ENCODE assay signal across 14 mouse cellular contexts in genomic region chr1:172057491-172057921, GRCm38 (mm10). TPM values are rescaled to one million over a fixed set of nuclear protein-coding genes. Genes with fewer than 3 reads are reported as not detected.
A peak's percentile ranks its signal among the peaks of the same experiment; 100 is the strongest.
DNase-seq lines count a peak whose midpoint lies in the region; ATAC-seq and TF ChIP-seq lines count a peak whose summit lies in the region.
"Had no signal": no experiment of that assay in that cellular context is flagged by ENCODE, and none has a peak within 500 bp of the region (broad histone marks: within the 10 kb centered on the region; RNA-seq: fewer than 3 reads in every experiment).

Gene Nhlh1 (minus strand): TSS chr1:172057573.

- 42% methylated on average over 2 of the region's 2 CpGs for WGBS in intestine, embryonic 16.5 days
- WGBS in intestine, postnatal 0 days: 59% methylated on average over 2 of the region's 2 CpGs
- 42% methylated on average over 2 of the region's 2 CpGs for WGBS in embryonic facial prominence, embryonic 13.5 days
- WGBS in hindbrain, embryonic 12.5 days: 13% methylated on average over 2 of the region's 2 CpGs
- WGBS in midbrain, embryonic 16.5 days: 47% methylated on average over 2 of the region's 2 CpGs
- WGBS in stomach, postnatal 0 days: 35% methylated on average over 2 of the region's 2 CpGs

- no peak for TF ChIP-seq EP300 in stomach, postnatal 0 days (optimal IDR thresholded peaks at IDR 0.05)

- ATAC-seq in intestine, embryonic 16.5 days: no peak
- no peak for ATAC-seq in intestine, postnatal 0 days
- ATAC-seq in embryonic facial prominence, embryonic 13.5 days (ENCODE audit: insufficient number of reproducible peaks, insufficient read depth, low FRiP score, low TSS enrichment, low read depth): peak; percentile 39; the same call in 1 of the 2 replicates
- peak; percentile 83 for ATAC-seq in hindbrain, embryonic 12.5 days (ENCODE audit: low FRiP score)
- peak; percentile 29; the same call in 1 of the 2 replicates for ATAC-seq in midbrain, embryonic 16.5 days
- ATAC-seq in granulocyte monocyte progenitor cell, adult 5-6 weeks (replicated peaks; ENCODE audit: poor library complexity, severe bottlenecking): no peak
- ATAC-seq in stomach, postnatal 0 days (ENCODE audit: low FRiP score, low TSS enrichment): no peak
- ATAC-seq in erythroblast, adult 5-6 weeks (replicated peaks; ENCODE audit: low FRiP score, poor library complexity, severe bottlenecking): no peak

- H3K27me3 ChIP-seq in intestine, embryonic 16.5 days (replicated peaks; ENCODE audit: control insufficient read depth, insufficient read depth, low read length): peaks cover 10% of the 10 kb centered on the region
- H3K27me3 ChIP-seq in intestine, postnatal 0 days (replicated peaks; ENCODE audit: control insufficient read depth, insufficient read depth, low read length): peaks cover 13% of the 10 kb centered on the region
- H3K27me3 ChIP-seq in embryonic facial prominence, embryonic 13.5 days: peaks cover 46% of the 10 kb centered on the region
- H3K27me3 ChIP-seq in hindbrain, embryonic 12.5 days: peaks cover 6% of the 10 kb centered on the region; the same call in 1 of the 2 replicates
- no peaks in the 10 kb centered on the region; the same call in 1 of the 2 replicates for H3K27me3 ChIP-seq in midbrain, embryonic 16.5 days (ENCODE audit: control insufficient read depth, insufficient read depth, low read depth, low read length)
- H3K27me3 ChIP-seq in stomach, postnatal 0 days (ENCODE audit: control insufficient read depth, insufficient read depth, low read length): peaks cover 4% of the 10 kb centered on the region; the same call in 1 of the 2 replicates

- no peak for TF ChIP-seq CTCF in intestine, postnatal 0 days (IDR thresholded peaks at IDR 0.05; ENCODE audit: low read depth)
- TF ChIP-seq CTCF in stomach, postnatal 0 days (IDR thresholded peaks at IDR 0.05; ENCODE audit: low read depth): no peak

- H3K4me3 ChIP-seq in intestine, embryonic 16.5 days (ENCODE audit: low read length): no peak within 1 kb of the TSS
- H3K4me3 ChIP-seq in intestine, postnatal 0 days (ENCODE audit: low read depth, low read length): no peak within 1 kb of the TSS
- H3K4me3 ChIP-seq in embryonic facial prominence, embryonic 13.5 days: no peak within 1 kb of the TSS
- peak within 1 kb of the TSS; percentile 39 for H3K4me3 ChIP-seq in hindbrain, embryonic 12.5 days
- 0 out of 2 replicates have a peak within 1 kb of the TSS, but pooled peaks have one; percentile 1 for H3K4me3 ChIP-seq in midbrain, embryonic 16.5 days (ENCODE audit: low read depth, low read length)
- H3K4me3 ChIP-seq in stomach, postnatal 0 days (ENCODE audit: low read depth, low read length): no peak within 1 kb of the TSS
- H3K4me3 ChIP-seq: heart, embryonic 13.5 days had no signal

- no peak within 1 kb of the TSS for H3K27ac ChIP-seq in intestine, embryonic 16.5 days (ENCODE audit: low read length)
- no peak within 1 kb of the TSS for H3K27ac ChIP-seq in intestine, postnatal 0 days (ENCODE audit: low read depth, low read length)
- peak within 1 kb of the TSS; percentile 36; the same call in 1 of the 2 replicates for H3K27ac ChIP-seq in embryonic facial prominence, embryonic 13.5 days
- peak within 1 kb of the TSS; percentile 91 for H3K27ac ChIP-seq in hindbrain, embryonic 12.5 days
- 0 out of 2 replicates have a peak within 1 kb of the TSS, but pooled peaks have one; percentile 39 for H3K27ac ChIP-seq in midbrain, embryonic 16.5 days (ENCODE audit: low read length)
- no peak within 1 kb of the TSS for H3K27ac ChIP-seq in stomach, postnatal 0 days (replicated peaks)
- H3K27ac ChIP-seq: heart, embryonic 13.5 days had no signal

- no peak within 1 kb of the TSS for H3K4me2 ChIP-seq in intestine, embryonic 16.5 days (ENCODE audit: low read depth, low read length)
- no peak within 1 kb of the TSS for H3K4me2 ChIP-seq in intestine, postnatal 0 days (replicated peaks; ENCODE audit: low read depth)
- peak within 1 kb of the TSS; percentile 7; the same call in 1 of the 2 replicates for H3K4me2 ChIP-seq in embryonic facial prominence, embryonic 13.5 days
- H3K4me2 ChIP-seq in hindbrain, embryonic 12.5 days (replicated peaks): peak within 1 kb of the TSS; percentile 72
- no peak within 1 kb of the TSS; the same call in 1 of the 2 replicates for H3K4me2 ChIP-seq in midbrain, embryonic 16.5 days (ENCODE audit: low read length)
- H3K4me2 ChIP-seq in stomach, postnatal 0 days (replicated peaks; ENCODE audit: low read depth): no peak within 1 kb of the TSS
- H3K4me2 ChIP-seq: heart, embryonic 13.5 days; lung, embryonic 14.5 days had no signal

- DNase-seq in stomach, postnatal 0 days (ENCODE audit: low spot score): no peak
- DNase-seq: adrenal gland, adult 2 months; cerebellum, adult 2 months; kidney, adult 2 months; lung, embryonic 14.5 days; right cerebral cortex, adult 18-20 months had no signal

- H3K9ac ChIP-seq in intestine, embryonic 16.5 days (ENCODE audit: low read depth, low read length): 0 out of 2 replicates have a peak within 1 kb of the TSS, but pooled peaks have one; percentile 4
- no peak within 1 kb of the TSS for H3K9ac ChIP-seq in intestine, postnatal 0 days (ENCODE audit: low read depth, low read length)
- peak within 1 kb of the TSS; percentile 21; the same call in 1 of the 2 replicates for H3K9ac ChIP-seq in embryonic facial prominence, embryonic 13.5 days
- peak within 1 kb of the TSS; percentile 60 for H3K9ac ChIP-seq in hindbrain, embryonic 12.5 days
- H3K9ac ChIP-seq in midbrain, embryonic 16.5 days (ENCODE audit: low read depth, low read length): 0 out of 2 replicates have a peak within 1 kb of the TSS, but pooled peaks have one; percentile 13
- H3K9ac ChIP-seq in stomach, postnatal 0 days (ENCODE audit: low read length): no peak within 1 kb of the TSS
- H3K9ac ChIP-seq: heart, embryonic 13.5 days; lung, embryonic 14.5 days had no signal

- H3K36me3 ChIP-seq in intestine, embryonic 16.5 days (ENCODE audit: control insufficient read depth, insufficient read depth, low read length): no peaks in the 10 kb centered on the region
- H3K36me3 ChIP-seq in intestine, postnatal 0 days (ENCODE audit: control insufficient read depth, insufficient read depth): no peaks in the 10 kb centered on the region
- H3K36me3 ChIP-seq in embryonic facial prominence, embryonic 13.5 days: no peaks in the 10 kb centered on the region
- no peaks in the 10 kb centered on the region for H3K36me3 ChIP-seq in hindbrain, embryonic 12.5 days
- no peaks in the 10 kb centered on the region for H3K36me3 ChIP-seq in midbrain, embryonic 16.5 days (ENCODE audit: control insufficient read depth, insufficient read depth, low read length)
- no peaks in the 10 kb centered on the region for H3K36me3 ChIP-seq in stomach, postnatal 0 days (ENCODE audit: control insufficient read depth, insufficient read depth, low read length)
- H3K36me3 ChIP-seq: heart, embryonic 13.5 days had no signal

- H3K4me1 ChIP-seq in intestine, embryonic 16.5 days (ENCODE audit: control insufficient read depth, insufficient read depth, low read length): peaks cover 27% of the 10 kb centered on the region
- peaks cover 4% of the 10 kb centered on the region; the same call in 1 of the 2 replicates for H3K4me1 ChIP-seq in intestine, postnatal 0 days (replicated peaks; ENCODE audit: control insufficient read depth, insufficient read depth, low read length)
- peaks cover 42% of the 10 kb centered on the region for H3K4me1 ChIP-seq in embryonic facial prominence, embryonic 13.5 days
- peaks cover 76% of the 10 kb centered on the region for H3K4me1 ChIP-seq in hindbrain, embryonic 12.5 days
- peaks cover 24% of the 10 kb centered on the region for H3K4me1 ChIP-seq in midbrain, embryonic 16.5 days (ENCODE audit: control insufficient read depth, insufficient read depth, low read length)
- H3K4me1 ChIP-seq in stomach, postnatal 0 days (replicated peaks; ENCODE audit: control insufficient read depth, insufficient read depth): 0 out of 2 replicates have a peak, but pooled peaks cover 4% of the 10 kb centered on the region

- no peaks in the 10 kb centered on the region for H3K9me3 ChIP-seq in intestine, embryonic 16.5 days (ENCODE audit: control insufficient read depth, low read length)
- H3K9me3 ChIP-seq in intestine, postnatal 0 days (ENCODE audit: control insufficient read depth): no peaks in the 10 kb centered on the region
- H3K9me3 ChIP-seq in embryonic facial prominence, embryonic 13.5 days: no peaks in the 10 kb centered on the region
- no peaks in the 10 kb centered on the region for H3K9me3 ChIP-seq in hindbrain, embryonic 12.5 days (replicated peaks)
- no peaks in the 10 kb centered on the region for H3K9me3 ChIP-seq in midbrain, embryonic 16.5 days (replicated peaks; ENCODE audit: control insufficient read depth, low read length, poor library complexity, severe bottlenecking)
- H3K9me3 ChIP-seq in stomach, postnatal 0 days (ENCODE audit: control insufficient read depth, low read length): no peaks in the 10 kb centered on the region
- H3K9me3 ChIP-seq: heart, embryonic 13.5 days had no signal

RNA-seq across cellular contexts. Expression of gene Nhlh1, which starts in this region (rescaled TPM):
- polyA plus RNA-seq in intestine, embryonic 16.5 days (2015; fragmentation: Nextera tagmentation; extraction: Ambion mirVana): 0.09 TPM in 1 of 2 replicates, not detected in the other
- 0.05 TPM in 1 of 2 replicates, not detected in the other for polyA plus RNA-seq in intestine, postnatal 0 days (2015; fragmentation: Nextera tagmentation; extraction: Ambion mirVana)
- 0.66 and 1.5 TPM in 2 replicates for polyA plus RNA-seq in embryonic facial prominence, embryonic 13.5 days (2015; fragmentation: Nextera tagmentation; extraction: Ambion mirVana)
- 14.5 and 15.3 TPM in 2 replicates for polyA plus RNA-seq in hindbrain, embryonic 12.5 days (2016; fragmentation: Nextera tagmentation; extraction: Ambion mirVana)
- polyA plus RNA-seq in midbrain, embryonic 16.5 days (2015; fragmentation: Nextera tagmentation; extraction: Ambion mirVana): 0.45 and 1.2 TPM in 2 replicates
- not detected in 2 replicates for total RNA-seq in granulocyte monocyte progenitor cell, adult 5-6 weeks (2014; fragmentation: Nextera tagmentation)
- total RNA-seq in granulocyte monocyte progenitor cell, adult 5-6 weeks (2017): not detected in 2 replicates
- not detected in 2 replicates for polyA plus RNA-seq in stomach, postnatal 0 days (2015; fragmentation: Nextera tagmentation; extraction: Ambion mirVana)
- total RNA-seq in erythroblast, adult 5-6 weeks (2015; ENCODE audit: low replicate concordance): not detected in 2 replicates
- not detected in 2 replicates for total RNA-seq in erythroblast, adult 5-6 weeks (2017; ENCODE audit: low replicate concordance)
- total RNA-seq: adrenal gland, adult 2 months had no signal
- polyA plus RNA-seq: adrenal gland, adult 2 months; heart, embryonic 13.5 days; kidney, adult 2 months; lung, embryonic 14.5 days had no signal

Comparison
In these comparisons a context has a peak if more than half of its experiments do, and no peak if none do; other contexts are left out.
1. H3K9ac ChIP-seq: peak in intestine, embryonic 16.5 days (single experiment), embryonic facial prominence, embryonic 13.5 days (single experiment), hindbrain, embryonic 12.5 days (single experiment) and midbrain, embryonic 16.5 days (single experiment); none in intestine, postnatal 0 days (single experiment) and stomach, postnatal 0 days (single experiment).
2. ATAC-seq: peak in embryonic facial prominence, embryonic 13.5 days (single experiment), hindbrain, embryonic 12.5 days (single experiment) and midbrain, embryonic 16.5 days (single experiment); none in intestine, embryonic 16.5 days (single experiment), intestine, postnatal 0 days (single experiment), granulocyte monocyte progenitor cell, adult 5-6 weeks (single experiment), stomach, postnatal 0 days (single experiment) and erythroblast, adult 5-6 weeks (single experiment).
3. H3K27ac ChIP-seq: peak in embryonic facial prominence, embryonic 13.5 days (single experiment), hindbrain, embryonic 12.5 days (single experiment) and midbrain, embryonic 16.5 days (single experiment); none in intestine, embryonic 16.5 days (single experiment), intestine, postnatal 0 days (single experiment) and stomach, postnatal 0 days (single experiment).
4. H3K4me2 ChIP-seq: peak in embryonic facial prominence, embryonic 13.5 days (single experiment) and hindbrain, embryonic 12.5 days (single experiment); none in intestine, embryonic 16.5 days (single experiment), intestine, postnatal 0 days (single experiment), midbrain, embryonic 16.5 days (single experiment) and stomach, postnatal 0 days (single experiment).
5. H3K4me3 ChIP-seq: peak in hindbrain, embryonic 12.5 days (single experiment) and midbrain, embryonic 16.5 days (single experiment); none in intestine, embryonic 16.5 days (single experiment), intestine, postnatal 0 days (single experiment), embryonic facial prominence, embryonic 13.5 days (single experiment) and stomach, postnatal 0 days (single experiment).